Mouse (Mus musculus): ENCODE measurements at regions not wholly inside any gene's neighbourhood (a gene's known extent, or its start where the extent isn't known, plus 50 kb on each side); places are given as distances from the start of the nearest gene placed in this dataset.
A peak's percentile ranks its signal among the peaks of the same experiment; 100 is the strongest.

GRCm38 (mm10) chr11:71976724-71977481, 60.4 kb downstream of the Aipl1 start:
- DNase-seq, result no peak

GRCm38 (mm10) chr11:71971351-71971750, 66.0 kb downstream of the Aipl1 start:
- DNase-seq, result no peak

- DNase-seq, result no peak
These were observed 75.0 kb downstream of the Aipl1 start for GRCm38 (mm10) chr11:71962306-71962705.

GRCm38 (mm10) chr11:71952533-71952932, 84.8 kb downstream of the Aipl1 start:
- DNase-seq, result no peak

GRCm38 (mm10) chr11:71947161-71947560, 90.1 kb downstream of the Aipl1 start:
- DNase-seq, result no peak

- no peak for DNase-seq
These were observed 92.3 kb downstream of the Aipl1 start for GRCm38 (mm10) chr11:71945098-71945413.

GRCm38 (mm10) chr11:71944398-71945097, 92.8 kb downstream of the Aipl1 start:
- peak; percentile 63 for DNase-seq

- DNase-seq, result no peak
These were observed 93.8 kb downstream of the Aipl1 start for GRCm38 (mm10) chr11:71943512-71943911.

- DNase-seq, result peak; percentile 75
These were observed 98.2 kb downstream of the Aipl1 start for GRCm38 (mm10) chr11:71939066-71939465.

GRCm38 (mm10) chr11:71937108-71937507, 100.2 kb downstream of the Aipl1 start:
- DNase-seq, result no peak

- peak; percentile 49 for DNase-seq
These were observed 107.4 kb downstream of the Aipl1 start for GRCm38 (mm10) chr11:71929716-71930488.

- DNase-seq, result no peak
These were observed 122.6 kb downstream of the Aipl1 start for GRCm38 (mm10) chr11:71914665-71915064.

GRCm38 (mm10) chr11:71912626-71913025, 124.7 kb downstream of the Aipl1 start:
- no peak for DNase-seq

GRCm38 (mm10) chr11:71911284-71911683, 126.0 kb downstream of the Aipl1 start:
- DNase-seq, result no peak

GRCm38 (mm10) chr11:71908616-71909015, 128.7 kb downstream of the Aipl1 start:
- no peak for DNase-seq

- no peak for DNase-seq
These were observed 134.3 kb downstream of the Aipl1 start for GRCm38 (mm10) chr11:71903020-71903410.

GRCm38 (mm10) chr11:71902304-71903019, 134.8 kb downstream of the Aipl1 start:
- peak; percentile 72 for DNase-seq

GRCm38 (mm10) chr11:71900816-71901215, 136.5 kb downstream of the Aipl1 start:
- DNase-seq, result no peak

- DNase-seq, result no peak
These were observed 139.8 kb downstream of the Aipl1 start for GRCm38 (mm10) chr11:71897551-71897950.

- DNase-seq, result no peak
These were observed 140.2 kb downstream of the Aipl1 start for GRCm38 (mm10) chr11:71897141-71897540.

GRCm38 (mm10) chr11:71891181-71891580, 141.5 kb downstream of the Wscd1 start:
- DNase-seq, result no peak

GRCm38 (mm10) chr11:71889161-71889560, 139.4 kb downstream of the Wscd1 start:
- no peak for DNase-seq

- DNase-seq, result no peak
These were observed 137.5 kb downstream of the Wscd1 start for GRCm38 (mm10) chr11:71887211-71887610.

Data from right cerebral cortex, postnatal 25 days (tissue).